Comparison of ENCODE assay signal across 10 mouse cellular contexts in genomic region chr4:118108779-118109178, GRCm38 (mm10). TPM values are rescaled to one million over a fixed set of nuclear protein-coding genes. Genes with fewer than 3 reads are reported as not detected.
A peak's percentile ranks its signal among the peaks of the same experiment; 100 is the strongest.
DNase-seq lines count a peak whose midpoint lies in the region; ATAC-seq and TF ChIP-seq lines count a peak whose summit lies in the region.
"Had no signal": no experiment of that assay in that cellular context is flagged by ENCODE, and none has a peak within 500 bp of the region (broad histone marks: within the 10 kb centered on the region; RNA-seq: fewer than 3 reads in every experiment).

No protein-coding gene starts in this region.

- DNase-seq in ovary, postnatal 36 days (ENCODE audit: low spot score): peak; percentile 64
- DNase-seq in ovary, postnatal 10 days (ENCODE audit: low spot score): no peak
- DNase-seq in stomach, postnatal 0 days (ENCODE audit: low spot score): peak; percentile 70
- DNase-seq in adrenal gland, postnatal 25 days: no peak
- DNase-seq in retina, embryonic 14.5 days (ENCODE audit: low spot score): no peak
- DNase-seq: cerebellum, adult 9-10 months had no signal

- H3K4me1 ChIP-seq in heart, embryonic 15.5 days (replicated peaks): peaks cover 28% of the 10 kb centered on the region
- peaks cover 38% of the 10 kb centered on the region for H3K4me1 ChIP-seq in liver, embryonic 12.5 days
- H3K4me1 ChIP-seq in stomach, postnatal 0 days (replicated peaks; ENCODE audit: control insufficient read depth, insufficient read depth): 0 out of 2 replicates have a peak, but pooled peaks cover 3% of the 10 kb centered on the region

- H3K27ac ChIP-seq in heart, embryonic 15.5 days: peak overlapping the region; percentile 65
- peak overlapping the region; percentile 3 for H3K27ac ChIP-seq in liver, embryonic 12.5 days
- H3K27ac ChIP-seq in stomach, postnatal 0 days (replicated peaks): no peak overlapping the region
- H3K27ac ChIP-seq: neural tube, embryonic 13.5 days had no signal

- no peak overlapping the region for H3K9ac ChIP-seq in heart, embryonic 15.5 days
- 0 out of 2 replicates have a peak overlapping the region, but pooled peaks have one; percentile 29 for H3K9ac ChIP-seq in liver, embryonic 12.5 days
- 0 out of 2 replicates have a peak overlapping the region, but pooled peaks have one; percentile 13 for H3K9ac ChIP-seq in stomach, postnatal 0 days (ENCODE audit: low read length)
- H3K9ac ChIP-seq: neural tube, embryonic 13.5 days had no signal

- H3K36me3 ChIP-seq in heart, embryonic 15.5 days: no peaks in the 10 kb centered on the region
- H3K36me3 ChIP-seq in liver, embryonic 12.5 days: peaks cover 17% of the 10 kb centered on the region
- no peaks in the 10 kb centered on the region for H3K36me3 ChIP-seq in stomach, postnatal 0 days (ENCODE audit: control insufficient read depth, insufficient read depth, low read length)

- TF ChIP-seq CTCF in stomach, postnatal 0 days (IDR thresholded peaks at IDR 0.05; ENCODE audit: low read depth): no peak

- no peak for TF ChIP-seq EP300 in stomach, postnatal 0 days (optimal IDR thresholded peaks at IDR 0.05)

- no peaks in the 10 kb centered on the region for H3K9me3 ChIP-seq in heart, embryonic 15.5 days (replicated peaks)
- H3K9me3 ChIP-seq in liver, embryonic 12.5 days (replicated peaks): 0 out of 2 replicates have a peak, but pooled peaks cover 5% of the 10 kb centered on the region
- H3K9me3 ChIP-seq in stomach, postnatal 0 days (ENCODE audit: control insufficient read depth, low read length): no peaks in the 10 kb centered on the region

- no peak overlapping the region for H3K4me2 ChIP-seq in heart, embryonic 15.5 days
- peak overlapping the region; percentile 48 for H3K4me2 ChIP-seq in liver, embryonic 12.5 days
- peak overlapping the region; percentile 34; the same call in 1 of the 2 replicates for H3K4me2 ChIP-seq in stomach, postnatal 0 days (replicated peaks; ENCODE audit: low read depth)
- H3K4me2 ChIP-seq: neural tube, embryonic 13.5 days had no signal

- 50% methylated on average over 7 of the region's 7 CpGs for WGBS in heart, embryonic 15.5 days
- 49% methylated on average over 7 of the region's 7 CpGs for WGBS in liver, embryonic 12.5 days (ENCODE audit: insufficient replicate concordance)
- WGBS in stomach, postnatal 0 days: 13% methylated on average over 7 of the region's 7 CpGs

- no peaks in the 10 kb centered on the region for H3K27me3 ChIP-seq in heart, embryonic 15.5 days
- H3K27me3 ChIP-seq in liver, embryonic 12.5 days (replicated peaks): no peaks in the 10 kb centered on the region
- no peaks in the 10 kb centered on the region for H3K27me3 ChIP-seq in stomach, postnatal 0 days (ENCODE audit: control insufficient read depth, insufficient read depth, low read length)
- H3K27me3 ChIP-seq: megakaryocyte, embryonic 14.5 days; neural tube, embryonic 13.5 days had no signal

- ATAC-seq in heart, embryonic 15.5 days (replicated peaks; ENCODE audit: insufficient number of reproducible peaks, insufficient read depth, low FRiP score, low read depth): no peak
- ATAC-seq in liver, embryonic 12.5 days: peak; percentile 49; the same call in 1 of the 2 replicates
- ATAC-seq in stomach, postnatal 0 days (ENCODE audit: low FRiP score, low TSS enrichment): peak; percentile 73; the same call in 1 of the 2 replicates

- H3K4me3 ChIP-seq in heart, embryonic 15.5 days: no peak overlapping the region
- H3K4me3 ChIP-seq in liver, embryonic 12.5 days: no peak overlapping the region
- no peak overlapping the region for H3K4me3 ChIP-seq in stomach, postnatal 0 days (ENCODE audit: low read depth, low read length)
- H3K4me3 ChIP-seq: megakaryocyte, embryonic 14.5 days; neural tube, embryonic 13.5 days had no signal

RNA-seq across cellular contexts. Expression of gene St3gal3, which starts 25.9 kb away (rescaled TPM):
- 7.5 and 8.3 TPM in 2 replicates for polyA plus RNA-seq in heart, embryonic 15.5 days (2015; fragmentation: Nextera tagmentation; extraction: Ambion mirVana)
- 2.0 and 2.9 TPM in 2 replicates for polyA plus RNA-seq in liver, embryonic 12.5 days (2016; fragmentation: Nextera tagmentation; extraction: Ambion mirVana)
- polyA plus RNA-seq in stomach, postnatal 0 days (2015; fragmentation: Nextera tagmentation; extraction: Ambion mirVana): 3.0 and 3.2 TPM in 2 replicates
- total RNA-seq in adrenal gland, postnatal 25 days (2021): 33.0 and 36.1 TPM in 2 replicates

Comparison
In these comparisons a context has a peak if more than half of its experiments do, and no peak if none do; other contexts are left out.
1. DNase-seq: peak in ovary, postnatal 36 days (single experiment) and stomach, postnatal 0 days (single experiment); none in ovary, postnatal 10 days (single experiment), adrenal gland, postnatal 25 days (single experiment) and retina, embryonic 14.5 days (single experiment).